Mouse (Mus musculus): ENCODE data around the gene Ankrd55. TPM values are rescaled to one million over a fixed set of nuclear protein-coding genes. Genes with fewer than 3 reads are reported as not detected.

The Ankrd55 gene
- total and polyA plus RNA-seq, 3 experiments: not detected

- H3K9ac ChIP-seq (ENCODE audit: control insufficient read depth, low read depth, low read length, poor library complexity, severe bottlenecking): no peak overlapping the region
- H3K27ac ChIP-seq (ENCODE audit: control insufficient read depth, low read depth, low read length): no peak overlapping the region
- peaks cover 0 to 15% of the 10 kb centered on the region in 2 experiments; a peak in 2 of 4 replicates for H3K4me1 ChIP-seq (ENCODE audit: control insufficient read depth in 1 of 2, insufficient read depth in 2 of 2, low read length in 2 of 2)
- TF ChIP-seq EP300 (IDR thresholded peaks at IDR 0.05; ENCODE audit: low read depth in 1 of 2, low read length in 2 of 2) (no peak), SMC3 (IDR thresholded peaks at IDR 0.05; ENCODE audit: low read depth, low read length) (no peak), TBP (IDR thresholded peaks at IDR 0.05; ENCODE audit: low read depth, low read length) (no peak), E2F4 (IDR thresholded peaks at IDR 0.05; ENCODE audit: borderline replicate concordance, low read depth, low read length) (no peak), CHD1 (IDR thresholded peaks at IDR 0.05; ENCODE audit: low read depth, low read length) (no peak), TAL1 (IDR thresholded peaks at IDR 0.05; ENCODE audit: low read length) (no peak), KAT2A (conservative IDR thresholded peaks at IDR 0.05; ENCODE audit: low read depth, low read length) (no peak), POLR2AphosphoS2 (IDR thresholded peaks at IDR 0.05; ENCODE audit: low read length) (no peak)
- no peaks in the 10 kb centered on the region for H3K9me3 ChIP-seq (replicated peaks; ENCODE audit: insufficient read depth, low read length)
- H3K27me3 ChIP-seq (ENCODE audit: control insufficient read depth in 1 of 2, insufficient read depth in 2 of 2, low read length in 2 of 2): no peaks in the 10 kb centered on the region; a peak in 1 of 4 replicates
- H3K79me2 ChIP-seq (ENCODE audit: control insufficient read depth, insufficient read depth, low read length, poor library complexity): no peaks in the 10 kb centered on the region
- peaks cover 0 to 11% of the 10 kb centered on the region in 2 experiments; a peak in 2 of 4 replicates for H3K36me3 ChIP-seq (ENCODE audit: control insufficient read depth in 1 of 2, insufficient read depth in 2 of 2, low read length in 2 of 2)
- H3K4me3 ChIP-seq (ENCODE audit: control insufficient read depth in 1 of 2, insufficient read depth in 1 of 2, low read depth in 2 of 2, low read length in 2 of 2): no peak overlapping the region
- no peak for DNase-seq (ENCODE audit: low read depth, low spot score)
These were observed 6.2 kb downstream of the Ankrd55 start for GRCm38 (mm10) chr13:112294446-112294845.

DNA sequence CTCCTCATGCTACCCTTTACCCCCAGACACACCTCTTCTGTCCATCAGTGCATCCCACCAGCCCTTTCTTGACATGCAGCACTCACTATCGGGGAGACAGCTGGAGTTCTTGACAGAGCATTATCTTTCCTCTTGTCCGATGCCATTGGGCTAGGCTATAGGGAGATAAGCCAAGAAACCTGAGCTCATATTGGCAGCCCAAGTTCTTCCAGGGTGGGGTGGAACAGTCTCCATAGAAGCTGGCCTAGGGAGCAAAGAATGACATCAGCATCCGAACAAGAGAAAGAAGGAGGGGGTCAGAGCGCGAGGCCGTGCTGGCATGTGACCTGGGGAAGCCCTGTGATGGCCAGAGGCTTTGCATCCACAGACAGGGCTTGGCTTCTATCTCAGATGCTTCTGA lies 9.5 kb downstream of the Ankrd55 start:
- H3K9me3 ChIP-seq (replicated peaks; ENCODE audit: insufficient read depth, low read length): no peaks in the 10 kb centered on the region
- H3K36me3 ChIP-seq (ENCODE audit: control insufficient read depth in 1 of 2, insufficient read depth in 2 of 2, low read length in 2 of 2): peaks cover 0 to 1% of the 10 kb centered on the region in 2 experiments; a peak in 2 of 4 replicates
- TF ChIP-seq MXI1 (IDR thresholded peaks at IDR 0.05; ENCODE audit: low read depth, low read length) (no peak), GABPA (IDR thresholded peaks at IDR 0.05; ENCODE audit: low read depth, low read length) (no peak), NRF1 (IDR thresholded peaks at IDR 0.05; ENCODE audit: insufficient read depth, low read depth, low read length, poor library complexity, severe bottlenecking) (no peak), RCOR1 (IDR thresholded peaks at IDR 0.05; ENCODE audit: low read depth, low read length) (no peak), MAFK (IDR thresholded peaks at IDR 0.05; ENCODE audit: borderline replicate concordance, low read depth, low read length) (no peak), ZC3H11A (IDR thresholded peaks at IDR 0.05; ENCODE audit: low read depth, low read length) (no peak), USF1 (IDR thresholded peaks at IDR 0.05; ENCODE audit: low read depth, low read length) (no peak), USF2 (IDR thresholded peaks at IDR 0.05; ENCODE audit: borderline replicate concordance in 1 of 2, insufficient read depth in 1 of 2, low read depth in 1 of 2, low read length in 2 of 2) (no peak)

More for the DNA sequence above, 9.5 kb downstream of the Ankrd55 start:
- Histone ChIP-seq H3K4me1 (ENCODE audit: control insufficient read depth in 1 of 2, insufficient read depth in 2 of 2, low read length in 2 of 2) (peaks cover 0 to 3% of the 10 kb centered on the region in 2 experiments; a peak in 1 of 4 replicates), H3K4me3 (ENCODE audit: control insufficient read depth in 1 of 2, insufficient read depth in 1 of 2, low read depth in 2 of 2, low read length in 2 of 2) (no peak overlapping the region), H3K9ac (ENCODE audit: control insufficient read depth, low read depth, low read length, poor library complexity, severe bottlenecking) (no peak overlapping the region), H3K27ac (ENCODE audit: control insufficient read depth, low read depth, low read length) (no peak overlapping the region), H3K27me3 (ENCODE audit: control insufficient read depth in 1 of 2, insufficient read depth in 2 of 2, low read length in 2 of 2) (peaks cover 0 to 5% of the 10 kb centered on the region in 2 experiments; a peak in 3 of 4 replicates), H3K79me2 (ENCODE audit: control insufficient read depth, insufficient read depth, low read length, poor library complexity) (no peaks in the 10 kb centered on the region)
- DNase-seq (ENCODE audit: low read depth, low spot score): no peak
